Mouse (Mus musculus) neural tube, embryonic 10.5 days (tissue): ENCODE measurements at regions not wholly inside any gene's neighbourhood (a gene's known extent, or its start where the extent isn't known, plus 50 kb on each side); places are given as distances from the start of the nearest gene placed in this dataset.

Experiments used
- DNase-seq: peaks from one replicate; pipeline ENCODE4 v3.0.0-alpha.2; 2017; ENCODE audit warnings: low spot score; ENCODE audit errors: extremely low spot score

GRCm38 (mm10) chr13:31166286-31166685 is 192.3 kb downstream of the Gm5447 start:
- no peak for DNase-seq

DNA sequence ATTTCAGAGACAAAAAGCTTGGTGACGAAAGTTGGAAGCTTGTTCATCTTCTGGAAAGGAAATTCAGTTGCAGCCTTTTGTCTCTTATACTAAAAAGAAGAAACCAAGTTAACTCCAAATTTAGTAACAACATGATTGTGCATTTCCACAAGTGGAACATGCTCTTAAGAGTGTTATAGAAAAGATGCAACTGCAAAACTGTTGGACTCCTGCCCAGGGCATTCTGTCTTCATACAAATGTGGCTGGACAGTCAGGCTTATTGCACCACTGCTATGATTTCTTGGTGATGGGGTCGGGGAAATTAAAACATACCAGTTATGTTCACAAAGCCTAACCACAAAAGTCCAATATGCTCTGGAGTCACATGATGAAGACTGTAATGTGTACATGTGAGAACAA is 194.8 kb downstream of the Gm5447 start:
- DNase-seq: no peak

GRCm38 (mm10) chr13:31171751-31172150 is 197.7 kb downstream of the Gm5447 start:
- no peak for DNase-seq

- DNase-seq: no peak
Observed at GRCm38 (mm10) chr13:31172580-31172979, 198.6 kb downstream of the Gm5447 start.

DNA sequence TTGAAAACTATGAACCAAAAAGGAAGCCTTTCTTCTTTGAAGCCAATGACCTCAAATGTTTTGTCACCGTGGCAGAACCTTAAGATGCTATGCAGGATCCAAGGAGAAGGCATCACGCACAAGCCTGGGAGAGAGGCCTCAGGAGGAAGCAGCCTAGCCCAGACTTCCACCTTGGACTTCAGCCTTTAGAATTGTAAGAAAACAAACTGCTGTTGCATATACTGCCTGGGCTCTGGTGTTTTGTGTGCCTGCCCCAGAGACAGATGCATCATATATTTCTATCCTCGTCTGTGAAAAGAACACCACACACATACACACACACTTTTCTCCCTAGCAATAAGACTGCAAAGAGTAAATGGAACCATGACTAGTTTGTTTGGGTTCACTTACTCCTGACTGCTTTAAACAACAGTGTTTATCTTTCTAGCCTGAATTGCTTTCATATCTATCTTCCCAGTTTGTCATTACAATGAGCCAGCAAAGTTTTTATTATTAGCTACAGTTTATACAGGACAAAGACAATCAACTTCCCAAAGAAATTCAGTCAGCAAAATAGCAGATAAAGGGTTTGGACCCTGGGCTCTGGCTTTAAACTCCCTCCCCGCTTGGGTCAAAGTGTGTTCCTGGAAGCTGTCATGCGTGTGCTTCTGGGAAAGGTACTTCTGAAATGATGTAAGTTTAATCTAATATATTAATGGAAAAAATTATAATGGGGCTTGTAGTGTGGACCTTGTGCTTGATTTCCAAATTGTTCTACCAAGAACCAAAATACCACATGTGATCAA is 204.2 kb downstream of the Gm5447 start:
- no peak for DNase-seq

- no peak for DNase-seq
Observed at GRCm38 (mm10) chr13:31178964-31179363, 205.0 kb downstream of the Gm5447 start.

GRCm38 (mm10) chr13:31179407-31180001 is 205.5 kb downstream of the Gm5447 start:
- peak; percentile 22 for DNase-seq

- DNase-seq: no peak
Observed at GRCm38 (mm10) chr13:31181530-31181929, 207.5 kb downstream of the Gm5447 start.

DNA sequence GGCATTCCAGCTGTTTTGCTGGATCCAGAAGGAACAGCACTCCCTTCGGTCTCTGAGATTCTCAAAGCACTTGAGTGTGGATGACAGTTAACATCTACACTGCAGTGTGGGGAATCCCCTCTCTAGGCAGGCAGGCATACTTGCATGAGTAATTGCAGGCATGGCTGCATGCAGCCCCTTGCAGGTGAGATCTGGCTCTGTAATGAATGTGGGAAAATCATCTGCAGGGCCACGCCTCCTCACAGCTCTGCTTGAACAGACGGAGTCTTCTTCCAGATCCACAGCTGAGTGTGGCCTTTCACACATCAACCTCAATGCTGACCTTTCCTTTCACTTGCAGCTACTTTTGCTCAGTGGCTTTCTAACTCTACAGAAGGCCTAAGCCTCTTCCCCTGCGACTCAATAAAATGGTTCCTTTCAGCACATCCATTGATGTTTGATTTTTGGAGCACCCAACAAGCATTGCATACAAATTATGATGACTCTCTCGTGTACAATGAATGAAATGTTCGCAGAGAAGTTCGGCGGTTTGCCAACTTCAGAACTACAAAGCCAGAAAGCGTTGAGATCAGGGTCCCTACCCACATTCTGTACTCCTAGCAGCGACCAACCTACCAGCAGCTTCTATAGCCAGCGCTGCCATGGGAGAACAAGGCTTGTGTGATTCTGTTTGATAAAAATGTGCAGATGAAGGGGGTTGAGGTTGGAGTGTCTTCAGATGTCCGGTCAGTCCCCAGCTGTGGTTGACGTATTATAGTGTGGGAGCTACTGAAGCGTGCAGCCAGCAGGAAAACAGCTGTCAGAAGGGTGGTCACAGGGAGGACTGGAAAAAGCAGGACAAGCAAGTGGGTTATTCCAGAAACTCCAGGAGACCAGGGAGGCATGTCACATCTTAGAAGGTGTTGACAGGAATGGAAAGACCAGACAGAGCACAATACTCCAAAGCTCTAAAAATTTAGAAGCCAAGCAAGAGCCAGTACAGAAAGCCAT is 211.1 kb downstream of the Gm5447 start:
- no peak for DNase-seq

DNA sequence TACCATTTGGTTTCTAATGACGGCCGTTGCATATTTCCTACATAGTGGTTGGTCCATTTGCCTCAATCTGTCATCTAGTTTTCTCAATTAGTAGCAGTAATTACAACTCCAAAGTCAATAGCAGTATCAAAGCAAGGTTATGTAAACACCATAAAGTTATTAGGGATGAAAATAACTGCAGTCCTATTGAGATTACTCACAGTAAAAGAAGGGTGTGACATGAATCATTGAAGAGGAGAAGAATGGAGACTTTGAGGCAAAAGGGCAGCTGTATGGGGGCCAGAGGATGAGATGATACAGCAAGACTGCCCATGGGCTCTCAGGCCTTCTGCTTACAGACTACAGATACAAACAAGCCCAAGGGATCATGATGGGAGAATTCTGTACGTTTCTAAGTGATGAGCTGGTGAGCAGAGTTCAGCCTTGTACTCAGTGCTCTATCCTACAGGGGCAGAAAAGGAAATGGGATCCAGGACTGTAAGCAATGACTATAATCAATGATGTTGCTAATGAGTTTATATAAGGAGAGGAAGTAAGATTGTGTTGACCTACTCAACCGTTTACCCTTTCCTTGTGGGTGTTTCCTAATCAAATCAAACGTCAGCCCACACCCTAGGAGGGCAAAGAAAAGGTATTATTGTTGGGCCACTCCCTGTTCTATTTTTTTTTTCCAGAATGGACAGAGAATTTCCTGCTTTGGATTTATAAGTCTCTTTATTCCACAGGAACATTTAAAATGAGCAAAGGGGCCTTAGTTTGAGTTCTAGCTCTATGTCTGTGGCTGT is 213.0 kb downstream of the Gm5447 start:
- DNase-seq: no peak

DNA sequence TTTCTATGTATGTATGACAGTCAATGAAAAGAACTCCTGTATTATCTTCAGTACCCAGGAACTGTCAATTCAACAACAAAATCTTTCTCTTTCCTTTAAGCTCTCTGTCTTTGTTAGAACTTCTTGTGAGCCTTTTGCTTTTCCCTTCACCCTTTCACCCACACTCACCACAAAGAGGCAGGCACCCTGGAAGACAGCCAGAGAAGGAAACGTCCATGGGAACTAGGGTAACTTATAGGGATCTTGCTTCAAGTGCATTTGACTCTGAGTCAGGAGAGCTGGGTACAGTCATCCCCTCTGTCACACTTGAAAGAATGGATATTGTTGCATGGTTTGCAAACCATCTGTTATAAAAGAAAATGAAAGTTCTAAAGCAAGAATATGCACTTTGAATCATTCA is 215.1 kb downstream of the Gm5447 start:
- DNase-seq: no peak

DNA sequence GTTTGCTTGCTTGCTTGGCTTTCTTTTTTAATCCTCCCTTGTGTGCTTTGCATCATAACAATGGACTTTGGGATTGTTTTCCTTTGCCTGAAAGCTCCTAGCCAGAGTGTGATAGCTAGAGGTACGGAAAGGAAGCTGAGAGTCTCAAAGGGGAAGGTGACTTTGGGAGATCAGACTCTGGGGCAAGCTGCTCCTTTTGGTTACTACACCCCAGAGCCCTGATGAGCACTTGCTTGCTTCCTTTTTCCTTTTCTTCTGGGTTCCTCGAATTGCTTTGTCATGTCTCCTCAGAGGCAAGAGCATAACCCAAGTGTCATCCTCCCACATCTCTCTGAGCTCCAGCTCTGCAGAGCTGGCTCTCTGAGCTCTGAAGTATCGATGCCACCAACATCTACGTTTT is 216.0 kb downstream of the Gm5447 start:
- no peak for DNase-seq

DNA sequence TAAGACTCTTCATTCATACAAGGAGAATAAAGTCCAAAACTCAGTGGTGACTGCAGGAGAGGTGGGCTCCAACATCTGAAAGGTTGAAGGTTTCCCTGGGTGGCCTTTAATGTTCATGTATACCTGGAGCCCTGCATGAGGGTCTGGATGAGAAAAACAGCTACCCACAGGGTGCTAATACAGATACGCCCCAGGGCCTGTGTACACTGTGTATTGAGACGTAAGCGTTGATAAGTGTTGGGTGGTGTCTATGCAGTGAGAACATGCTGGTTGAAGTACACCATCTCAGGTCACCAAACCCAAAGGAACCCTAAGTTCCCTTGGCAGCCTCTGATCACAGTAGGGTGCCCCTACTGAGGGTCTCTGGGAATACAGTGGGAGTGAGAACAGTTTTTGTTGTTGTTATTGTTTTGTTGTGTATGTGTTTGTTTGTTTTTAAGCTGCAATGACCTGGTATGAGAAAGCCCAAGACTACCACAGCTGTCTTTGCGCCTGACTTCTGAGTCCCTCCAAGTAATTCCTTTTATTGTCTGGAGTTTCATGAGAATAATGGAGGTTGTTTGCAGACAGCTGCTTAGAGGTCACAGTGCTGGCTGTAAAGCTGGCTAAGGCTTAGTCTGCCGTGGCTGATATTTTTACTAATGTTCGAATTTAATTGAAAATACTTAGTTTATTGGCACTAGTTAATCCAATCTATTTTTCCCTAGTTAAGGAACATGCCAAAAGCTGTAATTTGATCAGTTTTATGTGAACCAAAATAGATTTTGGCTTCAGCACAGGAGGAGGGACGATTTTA is 217.5 kb downstream of the Gm5447 start:
- DNase-seq: no peak

- no peak for DNase-seq
Observed at GRCm38 (mm10) chr13:31194971-31195370, 221.0 kb downstream of the Gm5447 start.

- no peak for DNase-seq
Observed at GRCm38 (mm10) chr13:31196546-31196945, 222.5 kb downstream of the Gm5447 start.

DNA sequence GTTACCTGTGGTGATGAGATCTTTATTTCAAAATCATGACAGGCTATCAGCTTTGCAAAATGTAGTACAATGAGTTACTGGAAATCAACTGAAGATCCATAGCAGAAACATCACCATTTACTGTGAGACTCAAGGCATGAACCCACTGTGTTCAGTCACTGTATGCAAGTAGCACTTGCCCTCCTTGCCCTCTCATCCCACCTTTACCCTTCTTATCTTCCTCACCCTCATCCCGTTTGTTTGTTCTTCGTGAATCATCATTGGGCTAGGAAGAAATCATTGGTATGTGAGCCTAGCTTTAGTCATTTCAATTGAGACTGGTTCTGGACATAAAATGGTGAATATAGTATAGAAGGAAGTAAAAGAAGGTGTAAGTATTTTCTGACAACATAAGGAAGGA is 223.6 kb downstream of the Gm5447 start:
- DNase-seq: no peak

DNA sequence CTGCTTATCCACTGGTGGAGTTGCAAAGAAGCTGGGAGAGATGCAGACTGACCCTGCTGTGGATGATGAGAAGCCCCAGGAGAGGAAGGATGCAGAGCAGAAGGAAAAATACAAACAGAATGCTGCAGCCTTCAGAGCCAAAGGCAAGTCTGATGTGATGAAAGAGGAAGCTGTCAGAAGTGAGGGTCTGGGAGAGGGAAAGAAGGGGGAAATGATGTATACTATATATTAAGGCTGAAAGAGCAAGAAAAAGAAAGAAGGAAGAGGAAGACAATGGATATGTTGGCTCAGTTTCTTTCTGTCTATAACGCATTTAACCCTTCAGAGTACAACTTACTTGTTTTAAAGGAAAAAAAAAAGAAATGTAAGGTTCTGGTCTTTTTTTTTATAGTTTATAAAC is 225.4 kb downstream of the Gm5447 start:
- DNase-seq: no peak

DNA sequence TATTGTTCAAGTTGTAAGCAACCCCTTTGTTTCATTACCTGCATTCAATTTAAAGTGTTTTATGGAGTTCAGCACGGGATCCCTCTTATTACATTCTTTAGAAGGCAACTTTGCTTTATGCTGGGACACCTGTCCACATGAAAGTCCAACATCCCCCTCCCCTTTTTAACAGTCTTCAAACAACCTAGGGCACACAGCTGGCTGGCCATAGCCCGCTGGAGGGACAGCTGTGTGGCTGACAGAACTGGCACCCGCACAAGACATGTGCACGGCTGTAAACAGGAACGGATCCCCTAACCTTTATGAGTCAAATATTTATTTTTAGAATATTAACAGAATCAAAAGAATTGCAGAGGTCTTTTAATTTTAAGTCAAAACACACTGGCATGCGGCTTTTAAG is 230.1 kb downstream of the Gm5447 start:
- no peak for DNase-seq

DNA sequence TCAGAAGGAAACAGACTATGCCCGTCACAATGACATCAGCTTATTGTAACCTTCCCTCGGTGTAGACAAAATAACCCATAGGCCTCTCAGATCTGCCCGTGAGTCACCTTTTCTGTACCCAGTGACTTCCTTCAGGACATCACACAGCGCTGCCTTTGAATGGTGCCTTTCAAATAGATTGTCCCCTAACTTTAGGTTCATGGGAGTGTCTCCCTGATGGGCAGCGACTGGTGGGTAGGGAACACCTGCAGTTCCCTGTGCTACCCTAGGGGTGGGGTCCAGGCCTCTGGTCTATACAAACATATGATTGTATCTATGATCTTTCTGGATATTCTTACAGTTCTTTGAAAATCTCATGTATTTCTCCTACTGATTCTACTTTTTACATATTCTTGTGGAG is 232.4 kb downstream of the Gm5447 start:
- DNase-seq: no peak

DNA sequence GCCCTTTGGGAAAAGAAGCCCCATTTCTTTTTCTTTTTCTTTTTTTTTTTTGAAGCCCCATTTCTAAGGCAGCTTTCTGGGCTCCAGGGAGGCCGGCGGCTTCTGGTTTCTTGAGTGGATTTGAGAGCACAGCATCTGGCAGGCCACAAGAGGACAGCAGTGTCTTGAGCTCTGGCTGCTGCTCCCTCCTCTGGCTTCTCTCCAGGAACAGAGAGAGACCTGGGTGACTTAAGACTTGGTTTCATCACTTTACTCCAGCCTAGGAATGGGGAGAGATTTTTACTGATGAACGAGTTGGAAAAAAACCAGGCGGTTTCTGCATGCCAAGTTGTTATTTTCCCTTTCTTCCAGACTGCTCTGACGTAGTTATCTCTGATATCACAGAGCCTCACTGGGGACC is 233.7 kb downstream of the Gm5447 start:
- DNase-seq: peak; percentile 13
